Mouse (Mus musculus) kidney, adult 2 months (tissue): ENCODE results near the gene Zc3h10. TPM values are rescaled to one million over a fixed set of nuclear protein-coding genes. Genes with fewer than 3 reads are reported as not detected.
"Not testable (repeated sequence)": the region's sequence is repeated elsewhere in the genome, so short reads cannot be mapped to it uniquely, and the experiment has no call there.

Experiments
- DNase-seq: peaks from one replicate; pipeline ENCODE4 v3.0.0; 2021
- H3K27ac ChIP-seq: fragments of 200-500 bp; 2 replicates; pipeline ENCODE4 v1.5.1; 2012; ENCODE audit warnings: low read depth, low read length, control low read depth, inconsistent platforms; ENCODE audit not compliant: insufficient read depth
- H3K27me3 ChIP-seq: fragments of 200-500 bp; replicated peaks from 2 replicates; pipeline ENCODE4 v1.6.1; 2012; ENCODE audit warnings: mild to moderate bottlenecking, moderate library complexity, low read length, inconsistent platforms; ENCODE audit not compliant: control insufficient read depth, insufficient read depth
- H3K36me3 ChIP-seq: fragments of 200-500 bp; 2 replicates; pipeline ENCODE4 v1.6.1; 2012; ENCODE audit warnings: mild to moderate bottlenecking, moderate library complexity, low read length, inconsistent platforms; ENCODE audit not compliant: control insufficient read depth, insufficient read depth
- H3K4me1 ChIP-seq: fragments of 200-500 bp; 2 replicates; pipeline ENCODE4 v1.6.1; 2011; ENCODE audit warnings: low read length; ENCODE audit not compliant: control insufficient read depth, insufficient read depth
- H3K4me3 ChIP-seq: fragments of 200-500 bp; 2 replicates; pipeline ENCODE4 v1.5.1; 2011; ENCODE audit warnings: mild to moderate bottlenecking, low read depth, low read length, control low read depth; ENCODE audit not compliant: insufficient read depth
- CTCF ChIP-seq: fragments of 200-500 bp; conservative IDR thresholded peaks from 2 replicates; pipeline ENCODE4 v1.5.1; 2011; ENCODE audit warnings: low read depth, mild to moderate bottlenecking, control low read depth, low read length, moderate library complexity, mixed read lengths; ENCODE audit not compliant: insufficient read depth, insufficient read length
- POLR2A ChIP-seq: fragments of 200-500 bp; IDR thresholded peaks from one replicate; pipeline ENCODE4 v1.6.1; 2011; ENCODE audit warnings: low read depth, low read length, control low read depth
- WGBS: fragments of 180-500 bp; shearing (Covaris S2); methylation state at CpG from one replicate; pipeline ENCODE4 v1.1.7; 2018; 5-methylcytosine and 5-hydroxymethylcytosine counted together
- polyA plus RNA-seq: library from polyadenylated mRNA; depleted of rRNA; stranded (reverse); fragments of >200 nt; gene quantifications from 2 replicates; pipeline ENCODE4 v1.2.3, GENCODE M21; 2012

Gene Zc3h10
- polyA plus RNA-seq, 1 experiment = 10.0 TPM

DNA sequence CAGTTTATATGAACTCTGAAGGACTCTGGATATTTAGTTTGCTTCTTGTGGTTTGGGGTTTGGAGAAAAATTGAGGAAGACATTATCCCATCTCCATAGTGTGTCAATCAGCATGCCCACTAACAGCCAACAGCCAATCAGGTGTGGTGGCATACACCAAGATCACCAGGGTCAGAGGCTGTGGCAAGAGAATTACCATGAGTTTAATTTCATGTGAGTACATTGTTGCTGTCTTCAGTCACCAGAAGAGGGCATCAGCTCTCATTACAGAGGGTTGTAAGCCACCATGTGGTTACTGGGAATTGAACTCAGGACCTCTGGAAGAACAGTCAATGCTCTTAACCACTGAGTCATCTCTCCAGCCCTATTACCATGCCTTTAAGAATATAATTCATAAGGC lies 8.7 kb upstream of the Zc3h10 start:
- Histone ChIP-seq H3K27me3 (no peaks in the 10 kb centered on the region), H3K36me3 (peaks cover 1% of the 10 kb centered on the region; the same call in 1 of the 2 replicates), H3K27ac (no peak overlapping the region), H3K4me3 (no peak overlapping the region), H3K4me1 (no peaks in the 10 kb centered on the region)
- TF ChIP-seq CTCF = 0 out of 2 replicates have a peak, but pooled peaks have one; percentile 8
- TF ChIP-seq POLR2A = no peak
- no peak for DNase-seq

DNA sequence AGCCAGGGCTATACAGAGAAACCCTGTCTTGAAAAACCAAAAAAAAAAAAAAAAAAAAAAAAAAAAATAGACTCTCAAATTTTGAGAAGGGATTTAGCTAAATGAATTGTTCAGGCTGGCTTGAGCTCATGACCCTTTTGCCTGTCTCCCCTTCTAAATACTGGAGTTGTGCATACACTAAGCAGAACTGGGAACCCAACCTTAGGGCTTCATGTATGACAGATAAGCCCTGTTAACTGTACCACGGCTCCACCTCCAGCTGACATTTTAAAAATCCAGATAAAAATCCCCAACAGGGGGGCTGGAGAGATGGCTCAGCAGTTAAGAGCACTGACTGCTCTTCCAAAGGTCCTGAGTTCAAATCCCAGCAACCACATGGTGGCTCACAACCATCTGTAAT lies 8.0 kb upstream of the Zc3h10 start:
- H3K36me3 ChIP-seq, H3K4me1 ChIP-seq, H3K27ac ChIP-seq, H3K27me3 ChIP-seq, H3K4me3 ChIP-seq, DNase-seq: not testable (repeated sequence)
- 91% methylated on average over 1 of the region's 1 CpGs for WGBS

DNA sequence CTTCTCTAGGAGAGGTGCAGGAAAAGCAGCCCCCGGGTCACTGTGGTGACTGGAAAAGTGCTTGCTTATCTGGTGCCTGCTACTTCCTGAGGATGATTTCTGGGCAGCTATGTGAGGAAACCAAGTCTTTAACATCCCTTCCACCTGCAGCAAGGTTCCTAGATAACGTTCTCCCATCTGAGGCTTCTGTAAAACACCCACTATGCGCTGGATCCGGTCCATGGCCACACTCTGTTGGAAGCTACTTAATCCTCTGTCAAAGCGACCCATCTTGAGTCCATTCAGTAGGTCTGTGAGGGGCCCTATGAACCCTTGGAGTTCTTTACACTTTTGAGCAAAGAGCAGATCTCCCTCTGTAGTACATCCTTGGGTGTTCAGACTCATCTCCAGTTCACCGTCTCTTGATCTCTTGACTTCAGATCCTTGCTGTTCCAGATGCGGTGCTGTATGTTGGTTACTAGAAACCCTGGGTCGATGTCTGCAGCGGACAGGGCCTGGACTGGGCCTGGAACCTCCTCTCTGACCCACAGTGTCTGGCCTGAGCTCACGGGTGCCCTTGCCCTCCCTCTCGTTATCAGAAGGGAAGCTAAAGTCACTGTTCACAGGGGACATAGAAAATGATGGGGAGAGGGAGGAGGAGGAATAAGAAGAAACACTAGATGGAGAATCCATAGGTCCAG lies 2.7 kb upstream of the Zc3h10 start:
- H3K4me3 ChIP-seq, H3K4me1 ChIP-seq, H3K27me3 ChIP-seq, DNase-seq, H3K36me3 ChIP-seq, H3K27ac ChIP-seq: not testable (repeated sequence)
- 93% methylated on average over 11 of the region's 11 CpGs for WGBS

DNA sequence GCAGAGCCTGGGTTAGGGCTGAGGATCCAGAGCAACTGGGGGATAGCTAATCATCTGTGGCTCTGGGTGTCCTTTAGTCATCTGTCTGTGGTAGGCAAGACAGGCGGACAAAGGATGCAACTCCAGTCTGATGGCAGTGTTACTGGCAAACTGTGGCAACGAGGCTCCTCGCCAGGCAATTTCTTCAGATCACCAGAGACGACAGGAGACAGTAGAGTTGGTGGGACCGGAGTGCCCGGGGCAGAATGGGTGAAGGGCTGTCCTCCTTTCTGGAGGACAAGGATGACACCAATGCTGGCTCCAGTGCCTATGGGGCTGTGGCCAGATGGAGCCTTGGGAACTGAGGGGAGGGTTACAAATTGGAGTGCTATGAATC lies 2.1 kb upstream of the Zc3h10 start:
- 70% methylated on average over 6 of the region's 6 CpGs for WGBS
- not testable (repeated sequence) for H3K4me1 ChIP-seq, H3K36me3 ChIP-seq, H3K27me3 ChIP-seq, H3K4me3 ChIP-seq
- peak; percentile 26 for DNase-seq
- H3K27ac ChIP-seq = peak overlapping the region; percentile 9; the same call in 1 of the 2 replicates

- Histone ChIP-seq H3K27ac (peak within 1 kb of the TSS; percentile 77), H3K36me3 (peaks cover 3% of the 10 kb centered on the region), H3K4me1 (peaks cover 8% of the 10 kb centered on the region; the same call in 1 of the 2 replicates), H3K4me3 (peak within 1 kb of the TSS; percentile 78), H3K27me3 (no peaks in the 10 kb centered on the region)
- WGBS = under 1% methylated on average over 31 of the region's 31 CpGs
- TF ChIP-seq POLR2A = peak; percentile 99
- no peak for TF ChIP-seq CTCF
- DNase-seq = peak; percentile 97
Observed at GRCm38 (mm10) chr10:128548947-128549681, 1.5 kb upstream of the Zc3h10 start, which contains the start of gene Rpl41. Gene Rpl41 (minus strand): TSS chr10:128549305.

- not testable (repeated sequence) for H3K36me3 ChIP-seq, H3K27me3 ChIP-seq, H3K4me1 ChIP-seq, DNase-seq
- Histone ChIP-seq H3K27ac (peak overlapping the region; percentile 77), H3K4me3 (peak overlapping the region; percentile 84)
- under 1% methylated on average over 30 of the region's 30 CpGs for WGBS
Observed at GRCm38 (mm10) chr10:128548051-128548791, 647 bp upstream of the Zc3h10 start.

DNA sequence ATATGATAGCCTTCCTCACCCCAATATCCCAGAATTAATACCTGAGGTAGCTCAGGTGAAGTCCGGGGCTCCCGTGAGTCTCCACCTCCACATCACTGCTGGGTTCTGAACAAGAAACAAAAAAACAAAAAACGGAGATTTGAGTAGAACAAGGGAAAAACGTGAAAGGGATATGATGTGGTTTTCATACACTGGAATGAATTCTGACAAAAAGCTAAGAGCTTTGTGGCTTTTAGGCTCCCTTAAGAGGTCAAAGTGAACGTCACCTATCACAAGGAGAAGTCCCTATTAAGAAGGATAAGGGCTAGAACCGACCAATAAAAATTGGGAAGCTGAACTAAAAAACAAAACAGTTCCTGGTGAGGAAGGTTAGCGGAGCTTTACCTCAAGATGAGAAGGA lies 787 bp downstream of the Zc3h10 start:
- Histone ChIP-seq H3K27ac (peak overlapping the region; percentile 94), H3K27me3 (no peaks in the 10 kb centered on the region), H3K36me3 (peaks cover 5% of the 10 kb centered on the region), H3K4me3 (peak overlapping the region; percentile 79), H3K4me1 (peaks cover 8% of the 10 kb centered on the region; the same call in 1 of the 2 replicates)
- TF ChIP-seq CTCF (no peak), POLR2A (no peak)
- 4% methylated on average over 7 of the region's 7 CpGs for WGBS
- DNase-seq = no peak
